9 mouse cellular contexts compared by ENCODE assay signal in the genomic region with DNA sequence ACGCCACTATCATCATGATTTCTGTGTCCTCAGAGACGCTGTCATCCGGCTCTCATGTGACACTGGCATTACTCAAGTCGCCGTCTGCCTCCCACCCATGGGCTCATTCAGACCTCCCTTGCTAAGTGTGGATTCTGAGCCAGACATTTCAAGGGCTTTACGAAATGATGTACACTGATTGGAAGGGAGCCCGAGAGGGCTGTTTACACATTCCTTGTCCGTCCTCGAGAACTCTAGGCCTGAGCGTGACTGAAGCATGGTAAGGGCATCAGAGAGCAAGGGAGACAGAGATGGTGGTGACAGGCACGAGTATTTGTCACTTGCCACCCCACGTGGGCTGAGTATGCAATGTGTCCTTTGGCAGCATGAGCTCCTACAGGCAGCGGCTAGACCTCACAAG. TPM values are rescaled to one million over a fixed set of nuclear protein-coding genes. Genes with fewer than 3 reads are reported as not detected.
DNase-seq lines count a peak whose midpoint lies in the region; ATAC-seq lines count a peak whose summit lies in the region.
"Had no signal": no experiment of that assay in that cellular context is flagged by ENCODE, and none has a peak within 500 bp of the region (broad histone marks: within the 10 kb centered on the region; RNA-seq: fewer than 3 reads in every experiment).

No protein-coding gene starts in this region.

- 0 out of 2 replicates have a peak, but pooled peaks cover 3% of the 10 kb centered on the region for H3K27me3 ChIP-seq in embryonic facial prominence, embryonic 14.5 days (replicated peaks; ENCODE audit: control insufficient read depth, insufficient read depth, low read length)
- no peaks in the 10 kb centered on the region for H3K27me3 ChIP-seq in embryonic facial prominence, embryonic 10.5 days (replicated peaks; ENCODE audit: low read depth, poor library complexity, severe bottlenecking)
- no peaks in the 10 kb centered on the region for H3K27me3 ChIP-seq in neural tube, embryonic 13.5 days
- no peaks in the 10 kb centered on the region for H3K27me3 ChIP-seq in neural tube, embryonic 15.5 days (replicated peaks)
- H3K27me3 ChIP-seq in intestine, embryonic 14.5 days (replicated peaks; ENCODE audit: control insufficient read depth, insufficient read depth, low read length) = no peaks in the 10 kb centered on the region
- no peaks in the 10 kb centered on the region for H3K27me3 ChIP-seq in stomach, embryonic 16.5 days (ENCODE audit: control insufficient read depth, insufficient read depth, low read length)
- H3K27me3 ChIP-seq in liver, embryonic 12.5 days (replicated peaks) = no peaks in the 10 kb centered on the region
- H3K27me3 ChIP-seq: neural tube, embryonic 12.5 days had no signal

- no peak overlapping the region for H3K4me2 ChIP-seq in embryonic facial prominence, embryonic 14.5 days (ENCODE audit: low read depth, low read length)
- H3K4me2 ChIP-seq in neural tube, embryonic 13.5 days = no peak overlapping the region
- no peak overlapping the region for H3K4me2 ChIP-seq in neural tube, embryonic 15.5 days
- H3K4me2 ChIP-seq in intestine, embryonic 14.5 days (ENCODE audit: low read length) = no peak overlapping the region
- no peak overlapping the region for H3K4me2 ChIP-seq in stomach, embryonic 16.5 days (ENCODE audit: low read depth, low read length)
- H3K4me2 ChIP-seq in liver, embryonic 12.5 days = no peak overlapping the region
- H3K4me2 ChIP-seq: neural tube, embryonic 12.5 days had no signal

- H3K4me1 ChIP-seq in embryonic facial prominence, embryonic 14.5 days (ENCODE audit: control insufficient read depth, insufficient read depth, low read length) = peaks cover 3% of the 10 kb centered on the region; the same call in 1 of the 2 replicates
- peaks cover 13% of the 10 kb centered on the region; the same call in 1 of the 2 replicates for H3K4me1 ChIP-seq in embryonic facial prominence, embryonic 10.5 days
- peaks cover 48% of the 10 kb centered on the region for H3K4me1 ChIP-seq in neural tube, embryonic 13.5 days (replicated peaks)
- peaks cover 31% of the 10 kb centered on the region for H3K4me1 ChIP-seq in neural tube, embryonic 15.5 days
- peaks cover 9% of the 10 kb centered on the region for H3K4me1 ChIP-seq in intestine, embryonic 14.5 days (replicated peaks; ENCODE audit: control insufficient read depth, insufficient read depth, low read length)
- peaks cover 21% of the 10 kb centered on the region for H3K4me1 ChIP-seq in stomach, embryonic 16.5 days (ENCODE audit: control insufficient read depth, insufficient read depth, low read length)
- no peaks in the 10 kb centered on the region for H3K4me1 ChIP-seq in liver, embryonic 12.5 days
- H3K4me1 ChIP-seq: neural tube, embryonic 12.5 days had no signal

- no peak overlapping the region for H3K9ac ChIP-seq in embryonic facial prominence, embryonic 14.5 days (ENCODE audit: low read depth, low read length)
- no peak overlapping the region for H3K9ac ChIP-seq in neural tube, embryonic 13.5 days
- H3K9ac ChIP-seq in neural tube, embryonic 15.5 days (replicated peaks) = no peak overlapping the region
- H3K9ac ChIP-seq in intestine, embryonic 14.5 days (ENCODE audit: low read length) = no peak overlapping the region
- H3K9ac ChIP-seq in stomach, embryonic 16.5 days (ENCODE audit: low read length) = no peak overlapping the region
- H3K9ac ChIP-seq in liver, embryonic 12.5 days = no peak overlapping the region
- H3K9ac ChIP-seq: neural tube, embryonic 12.5 days had no signal

- DNase-seq in embryonic facial prominence, embryonic 14.5 days (ENCODE audit: low spot score) = peak; percentile 42
- no peak for DNase-seq in embryonic facial prominence, embryonic 10.5 days (ENCODE audit: low spot score)
- no peak for DNase-seq in intestine, embryonic 14.5 days (ENCODE audit: low spot score)
- DNase-seq in embryo, embryonic 10 days (ENCODE audit: low spot score) = no peak

- H3K36me3 ChIP-seq in embryonic facial prominence, embryonic 14.5 days (ENCODE audit: control insufficient read depth, insufficient read depth, low read length) = no peaks in the 10 kb centered on the region
- H3K36me3 ChIP-seq in embryonic facial prominence, embryonic 10.5 days (replicated peaks) = no peaks in the 10 kb centered on the region
- no peaks in the 10 kb centered on the region for H3K36me3 ChIP-seq in neural tube, embryonic 13.5 days
- H3K36me3 ChIP-seq in neural tube, embryonic 15.5 days = no peaks in the 10 kb centered on the region
- no peaks in the 10 kb centered on the region for H3K36me3 ChIP-seq in intestine, embryonic 14.5 days (ENCODE audit: control insufficient read depth, insufficient read depth, low read length)
- no peaks in the 10 kb centered on the region for H3K36me3 ChIP-seq in stomach, embryonic 16.5 days (ENCODE audit: control insufficient read depth, insufficient read depth, low read length)
- H3K36me3 ChIP-seq in liver, embryonic 12.5 days = no peaks in the 10 kb centered on the region
- H3K36me3 ChIP-seq: neural tube, embryonic 12.5 days had no signal

- WGBS in embryonic facial prominence, embryonic 14.5 days = 54% methylated on average over 13 of the region's 13 CpGs
- WGBS in embryonic facial prominence, embryonic 10.5 days = 79% methylated on average over 13 of the region's 13 CpGs
- 46% methylated on average over 13 of the region's 13 CpGs for WGBS in neural tube, embryonic 13.5 days
- 43% methylated on average over 13 of the region's 13 CpGs for WGBS in neural tube, embryonic 15.5 days
- WGBS in intestine, embryonic 14.5 days = 35% methylated on average over 13 of the region's 13 CpGs
- 28% methylated on average over 13 of the region's 13 CpGs for WGBS in stomach, embryonic 16.5 days
- WGBS in liver, embryonic 12.5 days (ENCODE audit: insufficient replicate concordance) = 59% methylated on average over 13 of the region's 13 CpGs

- H3K4me3 ChIP-seq in embryonic facial prominence, embryonic 14.5 days (ENCODE audit: low read depth, low read length) = no peak overlapping the region
- H3K4me3 ChIP-seq in embryonic facial prominence, embryonic 10.5 days = no peak overlapping the region
- H3K4me3 ChIP-seq in neural tube, embryonic 13.5 days = no peak overlapping the region
- no peak overlapping the region for H3K4me3 ChIP-seq in neural tube, embryonic 15.5 days (replicated peaks)
- H3K4me3 ChIP-seq in intestine, embryonic 14.5 days (ENCODE audit: low read depth, low read length) = no peak overlapping the region
- no peak overlapping the region for H3K4me3 ChIP-seq in stomach, embryonic 16.5 days (replicated peaks; ENCODE audit: low read length)
- no peak overlapping the region for H3K4me3 ChIP-seq in liver, embryonic 12.5 days
- H3K4me3 ChIP-seq: neural tube, embryonic 12.5 days had no signal

- H3K27ac ChIP-seq in embryonic facial prominence, embryonic 14.5 days (replicated peaks; ENCODE audit: low read depth, low read length) = no peak overlapping the region
- no peak overlapping the region for H3K27ac ChIP-seq in embryonic facial prominence, embryonic 10.5 days (replicated peaks)
- H3K27ac ChIP-seq in neural tube, embryonic 13.5 days (replicated peaks) = 0 out of 2 replicates have a peak overlapping the region, but pooled peaks have one; percentile 38
- H3K27ac ChIP-seq in neural tube, embryonic 15.5 days (replicated peaks) = no peak overlapping the region; the same call in 1 of the 2 replicates
- H3K27ac ChIP-seq in intestine, embryonic 14.5 days (ENCODE audit: low read depth) = 0 out of 2 replicates have a peak overlapping the region, but pooled peaks have one; percentile 24
- H3K27ac ChIP-seq in stomach, embryonic 16.5 days (ENCODE audit: low read length) = peak overlapping the region; percentile 57
- no peak overlapping the region for H3K27ac ChIP-seq in liver, embryonic 12.5 days
- H3K27ac ChIP-seq: neural tube, embryonic 12.5 days had no signal

- H3K9me3 ChIP-seq in embryonic facial prominence, embryonic 14.5 days (ENCODE audit: control insufficient read depth, low read length) = no peaks in the 10 kb centered on the region
- no peaks in the 10 kb centered on the region for H3K9me3 ChIP-seq in embryonic facial prominence, embryonic 10.5 days
- no peaks in the 10 kb centered on the region for H3K9me3 ChIP-seq in neural tube, embryonic 13.5 days
- no peaks in the 10 kb centered on the region for H3K9me3 ChIP-seq in neural tube, embryonic 15.5 days (replicated peaks)
- no peaks in the 10 kb centered on the region for H3K9me3 ChIP-seq in intestine, embryonic 14.5 days (ENCODE audit: control insufficient read depth, low read length)
- H3K9me3 ChIP-seq in stomach, embryonic 16.5 days (replicated peaks; ENCODE audit: control insufficient read depth, low read length) = no peaks in the 10 kb centered on the region
- H3K9me3 ChIP-seq in liver, embryonic 12.5 days (replicated peaks) = no peaks in the 10 kb centered on the region
- H3K9me3 ChIP-seq: neural tube, embryonic 12.5 days had no signal

- peak; percentile 45; the same call in 1 of the 2 replicates for ATAC-seq in embryonic facial prominence, embryonic 14.5 days (ENCODE audit: low read depth)
- no peak for ATAC-seq in neural tube, embryonic 13.5 days (ENCODE audit: low read depth)
- ATAC-seq in neural tube, embryonic 15.5 days (ENCODE audit: low FRiP score) = no peak; the same call in 1 of the 2 replicates
- ATAC-seq in intestine, embryonic 14.5 days (replicated peaks; ENCODE audit: low FRiP score, low TSS enrichment, low read depth) = 0 out of 2 replicates have a peak, but pooled peaks have one; percentile 40
- peak; percentile 65 for ATAC-seq in stomach, embryonic 16.5 days (ENCODE audit: insufficient read depth, low FRiP score)
- ATAC-seq in liver, embryonic 12.5 days = no peak

RNA-seq across cellular contexts. Expression of gene Galnt2, which starts 49.0 kb away (rescaled TPM):
- polyA plus RNA-seq in embryonic facial prominence, embryonic 14.5 days (2014; fragmentation: Nextera tagmentation; extraction: Ambion mirVana) = 66.1 and 70.0 TPM in 2 replicates
- 34.8 and 42.2 TPM in 2 replicates for polyA plus RNA-seq in embryonic facial prominence, embryonic 10.5 days (2016; fragmentation: Nextera tagmentation; extraction: Ambion mirVana)
- 61.4 and 64.5 TPM in 2 replicates for polyA plus RNA-seq in neural tube, embryonic 13.5 days (2015; fragmentation: Nextera tagmentation; extraction: Ambion mirVana)
- polyA plus RNA-seq in neural tube, embryonic 15.5 days (2015; fragmentation: Nextera tagmentation; extraction: Ambion mirVana) = 59.7 and 62.7 TPM in 2 replicates
- polyA plus RNA-seq in intestine, embryonic 14.5 days (2014; fragmentation: Nextera tagmentation; extraction: Ambion mirVana) = 60.5 and 63.9 TPM in 2 replicates
- 47.4 and 49.3 TPM in 2 replicates for polyA plus RNA-seq in stomach, embryonic 16.5 days (2015; fragmentation: Nextera tagmentation; extraction: Ambion mirVana)
- 36.6 and 37.5 TPM in 2 replicates for polyA plus RNA-seq in liver, embryonic 12.5 days (2016; fragmentation: Nextera tagmentation; extraction: Ambion mirVana)

Comparison
In these comparisons a context has a peak if more than half of its experiments do, and no peak if none do; other contexts are left out.
1. H3K27ac ChIP-seq: peak in neural tube, embryonic 13.5 days (single experiment), intestine, embryonic 14.5 days (single experiment) and stomach, embryonic 16.5 days (single experiment); none in embryonic facial prominence, embryonic 14.5 days (single experiment), embryonic facial prominence, embryonic 10.5 days (single experiment), neural tube, embryonic 15.5 days (single experiment) and liver, embryonic 12.5 days (single experiment).
2. ATAC-seq: peak in embryonic facial prominence, embryonic 14.5 days (single experiment), intestine, embryonic 14.5 days (single experiment) and stomach, embryonic 16.5 days (single experiment); none in neural tube, embryonic 13.5 days (single experiment), neural tube, embryonic 15.5 days (single experiment) and liver, embryonic 12.5 days (single experiment).